Mouse (Mus musculus) MEL (cell line): ENCODE measurements at regions not wholly inside any gene's neighbourhood (a gene's known extent, or its start where the extent isn't known, plus 50 kb on each side); places are given as distances from the start of the nearest gene placed in this dataset.

ENCODE experiments used
- DNase-seq: peaks from one replicate; pipeline ENCODE4 v3.0.0; 2011; ENCODE audit warnings: low read depth, low spot score
- H3K27ac ChIP-seq: 2 replicates; pipeline ENCODE4 v1.5.1; 2012; ENCODE audit warnings: low read depth, mild to moderate bottlenecking, control low read depth, low read length, moderate library complexity; ENCODE audit not compliant: control insufficient read depth
- H3K27me3 ChIP-seq, 2 experiments: fragments of 150-350 bp in 1 of 2; sonication (generic) in 1 of 2; 2 replicates each; pipeline ENCODE4 v1.6.1; 2012; ENCODE audit warnings: low read length in 2 of 2, mild to moderate bottlenecking in 2 of 2, improper control_type of control experiment in 1 of 2, moderate library complexity in 1 of 2; ENCODE audit not compliant: insufficient read depth in 2 of 2, control insufficient read depth in 1 of 2
- H3K36me3 ChIP-seq, 2 experiments: 2 replicates each; pipeline ENCODE4 v1.6.1; 2012 to 2014; ENCODE audit warnings: low read length in 2 of 2, improper control_type of control experiment in 1 of 2, inconsistent platforms in 1 of 2, mild to moderate bottlenecking in 1 of 2; ENCODE audit not compliant: insufficient read depth in 2 of 2, control insufficient read depth in 1 of 2
- H3K4me1 ChIP-seq, 2 experiments: fragments of 150-350 bp in 1 of 2; sonication (generic) in 1 of 2; 2 replicates each; pipeline ENCODE4 v1.6.1; 2012; ENCODE audit warnings: low read length in 2 of 2, improper control_type of control experiment in 1 of 2, mild to moderate bottlenecking in 1 of 2; ENCODE audit not compliant: insufficient read depth in 2 of 2, control insufficient read depth in 1 of 2
- H3K4me3 ChIP-seq, 2 experiments: fragments of 150-350 bp in 1 of 2; sonication (generic) in 1 of 2; 2 replicates each; pipeline ENCODE4 v1.5.1; 2012; ENCODE audit warnings: low read depth in 2 of 2, low read length in 2 of 2, mild to moderate bottlenecking in 2 of 2, moderate library complexity in 2 of 2, control low read depth in 1 of 2, improper control_type of control experiment in 1 of 2; ENCODE audit not compliant: control insufficient read depth in 1 of 2, insufficient read depth in 1 of 2
- H3K79me2 ChIP-seq: 2 replicates; pipeline ENCODE4 v1.6.1; 2012; ENCODE audit warnings: mild to moderate bottlenecking, low read length, moderate library complexity; ENCODE audit not compliant: control insufficient read depth, poor library complexity, insufficient read depth
- H3K9ac ChIP-seq: 2 replicates; pipeline ENCODE4 v1.6.1; 2012; ENCODE audit warnings: low read depth, mild to moderate bottlenecking, control low read depth, low read length, moderate library complexity; ENCODE audit not compliant: control insufficient read depth, poor library complexity, severe bottlenecking
- H3K9me3 ChIP-seq: fragments of 150-350 bp; sonication (generic); replicated peaks from 2 replicates; pipeline ENCODE4 v1.6.1; 2012; ENCODE audit warnings: mild to moderate bottlenecking, low read length, improper control_type of control experiment, moderate library complexity; ENCODE audit not compliant: insufficient read depth
- CHD1 ChIP-seq: IDR thresholded peaks from 2 replicates; pipeline ENCODE4 v1.6.1; 2012; ENCODE audit warnings: low read depth, mild to moderate bottlenecking, inconsistent platforms, low read length, improper control_type of control experiment
- E2F4 ChIP-seq: IDR thresholded peaks from 2 replicates; pipeline ENCODE4 v1.6.1; 2011; ENCODE audit warnings: low read depth, low read length, improper control_type of control experiment, borderline replicate concordance
- EP300 ChIP-seq, 2 experiments: IDR thresholded peaks; 2 replicates each; pipeline ENCODE4 v1.6.1; 2011; ENCODE audit warnings: improper control_type of control experiment in 2 of 2, low read length in 2 of 2, low read depth in 1 of 2, mild to moderate bottlenecking in 1 of 2
- ETS1 ChIP-seq: IDR thresholded peaks from 2 replicates; pipeline ENCODE4 v1.6.1; 2012; ENCODE audit warnings: low read depth, mild to moderate bottlenecking, inconsistent platforms, low read length, improper control_type of control experiment, moderate library complexity
- KAT2A ChIP-seq: conservative IDR thresholded peaks from 2 replicates; pipeline ENCODE4 v1.6.1; 2012; ENCODE audit warnings: low read depth, low read length, improper control_type of control experiment, inconsistent platforms
- MAX ChIP-seq: IDR thresholded peaks from 2 replicates; pipeline ENCODE4 v1.6.1; 2011; ENCODE audit warnings: low read length, improper control_type of control experiment
- MAZ ChIP-seq: IDR thresholded peaks from 2 replicates; pipeline ENCODE4 v1.6.1; 2012; ENCODE audit warnings: low read depth, mild to moderate bottlenecking, inconsistent platforms, low read length, improper control_type of control experiment
- MXI1 ChIP-seq: IDR thresholded peaks from 2 replicates; pipeline ENCODE4 v1.6.1; 2011; ENCODE audit warnings: mild to moderate bottlenecking, low read depth, low read length, improper control_type of control experiment
- MYB ChIP-seq: IDR thresholded peaks from 2 replicates; pipeline ENCODE4 v1.6.1; 2011; ENCODE audit warnings: mild to moderate bottlenecking, low read depth, low read length, improper control_type of control experiment
- NELFE ChIP-seq: IDR thresholded peaks from 2 replicates; pipeline ENCODE4 v1.6.1; 2011; ENCODE audit warnings: low read depth, low read length, improper control_type of control experiment
- NRF1 ChIP-seq: IDR thresholded peaks from 2 replicates; pipeline ENCODE4 v1.6.1; 2014; ENCODE audit warnings: low read depth, mild to moderate bottlenecking, inconsistent platforms, low read length, improper control_type of control experiment, moderate library complexity; ENCODE audit not compliant: poor library complexity, insufficient read depth, severe bottlenecking
- POLR2AphosphoS2 ChIP-seq: IDR thresholded peaks from 2 replicates; pipeline ENCODE4 v1.6.1; 2011; ENCODE audit warnings: low read length, improper control_type of control experiment
- POLR2AphosphoS5 ChIP-seq: IDR thresholded peaks from 2 replicates; pipeline ENCODE4 v1.6.1; 2012; ENCODE audit warnings: low read depth, borderline replicate concordance, mild to moderate bottlenecking, inconsistent platforms, low read length, moderate library complexity, mixed read lengths
- SIN3A ChIP-seq: IDR thresholded peaks from 2 replicates; pipeline ENCODE4 v1.6.1; 2012; ENCODE audit warnings: low read length, improper control_type of control experiment, inconsistent platforms
- TAL1 ChIP-seq: IDR thresholded peaks from 2 replicates; pipeline ENCODE4 v1.6.1; 2012; ENCODE audit warnings: mild to moderate bottlenecking, inconsistent platforms, low read length, moderate library complexity, mixed read lengths
- TBP ChIP-seq: IDR thresholded peaks from 2 replicates; pipeline ENCODE4 v1.8.0; 2011; ENCODE audit warnings: low read depth, low read length, improper control_type of control experiment
- ZC3H11A ChIP-seq: IDR thresholded peaks from 2 replicates; pipeline ENCODE4 v1.6.1; 2012; ENCODE audit warnings: low read depth, mild to moderate bottlenecking, inconsistent platforms, low read length, improper control_type of control experiment

DNA sequence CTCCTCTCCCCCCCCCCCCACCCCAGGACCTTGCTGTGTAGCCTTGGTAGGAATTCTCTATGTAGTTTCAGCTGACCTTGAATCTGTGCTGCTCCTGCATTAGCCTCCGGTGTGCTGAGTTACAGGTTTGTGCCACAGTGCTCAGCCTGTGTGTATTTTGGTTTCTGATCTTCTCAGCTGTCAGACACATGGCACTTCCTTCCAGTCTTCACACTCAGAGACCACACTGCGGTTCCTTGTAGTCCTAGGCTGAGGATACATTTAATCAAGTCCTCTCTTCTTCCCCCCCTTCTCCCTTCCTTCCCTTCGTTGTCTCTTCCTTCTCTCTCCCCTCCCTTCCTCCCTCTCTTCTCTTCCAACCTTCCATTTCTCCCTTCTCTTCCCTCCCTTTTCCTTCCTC is 77.7 kb upstream of the Fbxo11 start:
- no peak overlapping the region for H3K27ac ChIP-seq
- H3K9me3 ChIP-seq: no peaks in the 10 kb centered on the region
- no peaks in the 10 kb centered on the region for H3K79me2 ChIP-seq
- H3K4me3 ChIP-seq: no peak overlapping the region
- H3K4me1 ChIP-seq: no peaks in the 10 kb centered on the region
- no peak overlapping the region for H3K9ac ChIP-seq
- H3K36me3 ChIP-seq: no peaks in the 10 kb centered on the region
- H3K27me3 ChIP-seq: no peaks in the 10 kb centered on the region
- DNase-seq: no peak
- no peak for TF ChIP-seq CHD1
- no peak for TF ChIP-seq MYB
- no peak for TF ChIP-seq MAX
- TF ChIP-seq MAZ: no peak
- no peak for TF ChIP-seq POLR2AphosphoS5
- TF ChIP-seq POLR2AphosphoS2: no peak
- TF ChIP-seq MXI1: no peak
- no peak for TF ChIP-seq E2F4
- TF ChIP-seq NRF1: no peak

- no peak overlapping the region for H3K9ac ChIP-seq
- no peaks in the 10 kb centered on the region for H3K9me3 ChIP-seq
- TF ChIP-seq ZC3H11A (no peak), EP300 (IDR thresholded peaks at IDR 0.05; ENCODE audit: low read depth in 1 of 2, low read length in 2 of 2) (no peak), KAT2A (no peak), MXI1 (no peak), ETS1 (no peak), TAL1 (no peak), TBP (no peak), POLR2AphosphoS5 (no peak), NELFE (no peak), SIN3A (no peak)
- H3K4me3 ChIP-seq: no peak overlapping the region
- no peaks in the 10 kb centered on the region for H3K4me1 ChIP-seq
- no peaks in the 10 kb centered on the region for H3K27me3 ChIP-seq
- no peaks in the 10 kb centered on the region for H3K36me3 ChIP-seq
- H3K27ac ChIP-seq: no peak overlapping the region
- no peak for DNase-seq
- no peaks in the 10 kb centered on the region for H3K79me2 ChIP-seq
These were observed 78.4 kb upstream of the Fbxo11 start for GRCm38 (mm10) chr17:88143378-88143943.
